Mouse (Mus musculus) cerebellum, adult 9-11 months (tissue): Measurements from ENCODE around the gene Afm.
A peak's percentile ranks its signal among the peaks of the same experiment; 100 is the strongest.

ENCODE experiments used
- DNase-seq: peaks from one replicate; pipeline ENCODE4 v3.0.0; 2022

Afm gene

GRCm38 (mm10) chr5:90518356-90519100 is at the start of gene Afm:
TSS of gene Afm (plus strand) at chr5:90518932.
- DNase-seq = no peak

- no peak for DNase-seq
These were observed 47.9 kb upstream of the Afm start for GRCm38 (mm10) chr5:90470836-90471235.

GRCm38 (mm10) chr5:90473902-90474301 is 44.8 kb upstream of the Afm start:
- no peak for DNase-seq

GRCm38 (mm10) chr5:90474369-90474768 is 44.4 kb upstream of the Afm start:
- DNase-seq = no peak

GRCm38 (mm10) chr5:90476741-90477140 is 42.0 kb upstream of the Afm start:
- DNase-seq = no peak

- no peak for DNase-seq
These were observed 41.2 kb upstream of the Afm start for GRCm38 (mm10) chr5:90477308-90478140.

- DNase-seq = no peak
These were observed 39.8 kb upstream of the Afm start for GRCm38 (mm10) chr5:90478886-90479285.

- no peak for DNase-seq
These were observed 33.1 kb upstream of the Afm start for GRCm38 (mm10) chr5:90485597-90485996.

- no peak for DNase-seq
These were observed 30.4 kb upstream of the Afm start for GRCm38 (mm10) chr5:90488323-90488722.

GRCm38 (mm10) chr5:90490518-90490917 is 28.2 kb upstream of the Afm start, which contains the start of gene Afp:
TSS of gene Afp (plus strand) at chr5:90490737.
- DNase-seq = no peak

- DNase-seq = no peak
These were observed 26.3 kb upstream of the Afm start for GRCm38 (mm10) chr5:90492440-90492839.

GRCm38 (mm10) chr5:90494308-90494707 is 24.4 kb upstream of the Afm start:
- DNase-seq = no peak

- no peak for DNase-seq
These were observed 19.2 kb upstream of the Afm start for GRCm38 (mm10) chr5:90499509-90499908.

- DNase-seq = peak; percentile 50
These were observed 18.0 kb upstream of the Afm start for GRCm38 (mm10) chr5:90500714-90501113.

GRCm38 (mm10) chr5:90501752-90502151 is 17.0 kb upstream of the Afm start:
- DNase-seq = no peak

GRCm38 (mm10) chr5:90504742-90505141 is 14.0 kb upstream of the Afm start:
- DNase-seq = no peak

GRCm38 (mm10) chr5:90506507-90506906 is 12.2 kb upstream of the Afm start:
- DNase-seq = no peak

- no peak for DNase-seq
These were observed 11.3 kb upstream of the Afm start for GRCm38 (mm10) chr5:90507411-90507949.

- DNase-seq = no peak
These were observed 8.7 kb upstream of the Afm start for GRCm38 (mm10) chr5:90509828-90510592.

GRCm38 (mm10) chr5:90512288-90512955 is 6.3 kb upstream of the Afm start:
- DNase-seq = no peak

- no peak for DNase-seq
These were observed 3.2 kb upstream of the Afm start for GRCm38 (mm10) chr5:90515561-90515960.

- DNase-seq = no peak
These were observed 32.5 kb downstream of the Afm start for GRCm38 (mm10) chr5:90551191-90551590.
